Mouse (Mus musculus) layer of hippocampus, postnatal 14 days (tissue): ENCODE data around the gene 4921524J17Rik. TPM values are rescaled to one million over a fixed set of nuclear protein-coding genes. Genes with fewer than 3 reads are reported as not detected.

Experiments
- DNase-seq, 2 experiments: peaks; one replicate each; pipeline ENCODE4 v3.0.0; 2021 to 2022; ENCODE audit warnings: low spot score in 2 of 2, mixed read lengths in 1 of 2
- total RNA-seq, 2 experiments: library from RNA; stranded (reverse); gene quantifications; 2 replicates each; pipeline ENCODE4 v1.2.3; 2021

The 4921524J17Rik gene
- total RNA-seq, 2 experiments from 2014 or later, result 17.9 to 25.8 TPM

GRCm38 (mm10) chr8:85445936-85446685 is 13.5 kb upstream of the 4921524J17Rik start:
- no peak for DNase-seq

GRCm38 (mm10) chr8:85444092-85444491 is 11.5 kb upstream of the 4921524J17Rik start:
- no peak for DNase-seq

DNA sequence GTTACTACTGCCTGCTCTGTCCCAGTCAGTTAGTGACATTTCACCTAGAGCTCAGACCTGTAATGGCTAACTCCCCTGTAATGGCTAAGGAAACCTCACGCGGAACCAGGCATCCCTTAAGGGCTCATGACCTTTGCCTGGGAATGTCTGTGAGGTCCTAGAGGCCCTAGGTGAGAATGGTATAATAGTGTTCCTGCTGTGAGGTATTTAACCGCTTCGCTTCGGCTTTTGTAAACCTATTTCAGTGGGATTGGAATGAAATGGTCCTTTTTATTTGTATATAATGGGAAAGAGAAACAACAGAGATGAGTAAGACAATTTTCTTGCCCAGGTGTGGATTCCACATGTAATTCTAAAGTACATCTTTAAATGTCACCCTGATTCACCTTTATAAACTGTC is 8.9 kb upstream of the 4921524J17Rik start:
- no peak for DNase-seq

DNA sequence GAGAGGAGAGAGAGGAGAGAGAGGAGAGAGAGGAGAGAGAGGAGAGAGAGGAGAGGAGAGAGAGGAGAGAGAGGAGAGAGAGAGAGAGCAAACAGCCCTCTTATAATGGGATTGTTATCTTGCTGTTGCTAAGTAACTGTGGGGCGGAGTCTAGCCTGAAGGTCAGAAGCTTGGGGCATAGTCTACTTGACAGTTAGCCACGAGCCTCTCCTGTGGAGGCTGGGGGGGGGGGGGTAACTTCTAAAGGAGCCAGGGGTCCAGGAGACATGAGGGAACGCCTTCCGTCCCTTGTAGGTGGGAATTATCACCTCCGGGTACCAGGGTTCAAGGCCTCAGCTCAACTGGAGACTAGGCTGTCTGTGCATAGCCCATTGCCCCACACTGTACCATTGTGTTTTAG is 3.1 kb upstream of the 4921524J17Rik start:
- DNase-seq, result no peak

GRCm38 (mm10) chr8:85434817-85435216 is 2.2 kb upstream of the 4921524J17Rik start:
- DNase-seq, result no peak

GRCm38 (mm10) chr8:85433017-85433393 is 372 bp upstream of the 4921524J17Rik start:
- DNase-seq, result no peak

DNA sequence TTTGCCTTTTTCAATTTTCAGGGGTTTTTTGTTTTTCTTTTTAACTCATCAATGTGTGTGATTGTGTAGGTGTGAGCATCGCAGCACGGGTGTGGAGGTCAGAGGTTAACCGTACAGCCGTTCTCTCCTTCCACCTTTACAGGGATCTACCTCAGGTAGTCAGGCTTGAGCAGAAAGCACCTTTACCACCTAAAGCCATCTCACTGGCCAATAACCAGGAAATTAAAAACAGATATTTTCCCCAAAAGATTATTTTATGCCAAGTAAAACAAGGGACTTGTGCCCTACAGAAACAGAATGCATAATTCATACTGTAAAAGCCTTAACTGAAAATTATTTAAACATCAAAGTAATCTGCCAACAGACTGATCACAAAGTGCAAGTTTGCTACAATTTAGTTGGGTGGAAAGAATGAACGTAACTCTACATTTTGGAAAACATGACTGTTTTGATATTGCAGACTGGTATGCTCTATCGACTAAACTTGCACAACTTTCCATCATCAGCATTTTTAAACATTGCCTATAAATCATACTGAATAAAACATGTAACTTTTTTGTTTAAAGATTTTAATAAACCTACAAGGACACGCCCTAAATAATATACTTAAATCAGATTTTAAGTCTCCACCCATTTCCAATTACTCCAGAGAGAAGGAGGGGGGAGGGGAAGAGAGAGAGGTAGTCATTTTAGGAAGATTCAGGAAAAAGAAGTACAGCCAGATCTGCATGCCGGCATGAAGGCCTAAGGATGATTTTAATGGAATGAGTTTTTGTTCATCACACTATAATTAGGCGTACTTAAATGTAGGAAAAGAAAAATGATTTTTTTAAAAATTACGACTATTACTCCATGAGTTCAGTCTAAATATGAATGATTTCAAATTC is 1.1 kb downstream of the 4921524J17Rik start:
- DNase-seq, result no peak

DNA sequence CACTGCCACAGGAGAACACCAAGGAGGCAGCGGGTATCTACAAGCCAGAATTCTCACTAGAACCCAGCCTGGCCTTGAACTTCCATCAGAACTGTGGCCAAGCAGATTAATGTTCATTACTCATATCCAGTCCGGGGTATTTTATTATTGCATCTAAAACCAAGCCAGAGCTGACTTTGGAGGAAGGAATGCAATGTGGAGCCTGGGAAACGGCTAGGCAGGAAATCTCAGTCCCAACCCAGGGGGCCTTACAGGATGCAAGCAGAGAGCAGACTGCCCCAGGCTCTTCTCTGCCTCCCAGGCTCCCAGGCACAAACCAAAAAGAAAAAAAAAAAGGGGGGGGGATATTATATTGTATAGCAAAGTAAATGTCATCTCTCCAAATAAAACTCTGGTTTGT is 1.8 kb downstream of the 4921524J17Rik start:
- no peak for DNase-seq

- DNase-seq, result no peak
Measured at GRCm38 (mm10) chr8:85429219-85429618, 3.4 kb downstream of the 4921524J17Rik start.

- no peak for DNase-seq
Measured at GRCm38 (mm10) chr8:85427026-85427425, 5.6 kb downstream of the 4921524J17Rik start.

GRCm38 (mm10) chr8:85421329-85421728 is 11.3 kb downstream of the 4921524J17Rik start:
- no peak for DNase-seq

DNA sequence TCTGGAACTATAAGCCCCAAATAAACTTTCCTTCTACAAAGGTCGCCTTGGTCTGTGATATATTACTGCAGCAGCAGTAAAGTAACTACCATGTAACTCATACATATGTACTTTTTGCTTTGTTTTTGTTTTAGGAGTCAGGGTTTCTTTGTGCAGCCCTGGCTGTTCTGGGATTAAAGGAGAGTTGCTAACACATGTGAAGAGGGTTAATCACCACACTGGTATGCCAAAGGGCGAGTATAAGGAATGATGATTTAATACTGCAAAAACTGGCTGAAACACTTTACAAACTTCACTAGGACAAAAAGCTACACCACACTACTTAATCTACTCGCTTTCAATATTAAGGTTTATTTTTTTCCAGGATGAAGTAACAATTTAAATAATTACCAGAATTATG is 24.1 kb downstream of the 4921524J17Rik start:
- DNase-seq, result no peak

GRCm38 (mm10) chr8:85408053-85408505 is 24.6 kb downstream of the 4921524J17Rik start:
- peak in 1 of 2 experiments; percentile 53 for DNase-seq

DNA sequence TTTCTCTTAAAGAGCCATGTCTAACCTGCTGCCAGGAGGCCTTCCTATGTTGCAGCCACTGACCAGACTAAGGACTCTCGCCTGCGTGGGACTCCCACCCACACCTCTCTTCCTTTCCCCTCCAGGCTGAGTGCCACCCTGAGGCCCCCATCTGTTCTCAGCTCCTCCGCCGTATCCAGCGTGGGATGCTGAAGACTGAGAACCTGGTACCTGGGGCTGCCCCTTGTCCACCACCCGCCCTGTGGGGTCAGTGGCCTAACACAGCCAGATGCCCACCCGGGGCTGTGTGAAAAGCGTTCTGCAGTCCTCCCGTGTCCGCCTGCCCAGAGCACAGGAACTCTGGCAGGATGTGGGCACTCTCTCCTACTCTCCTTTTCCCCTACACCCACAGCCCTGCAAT is 26.7 kb downstream of the 4921524J17Rik start:
- DNase-seq, result no peak

GRCm38 (mm10) chr8:85405418-85405817 is 27.2 kb downstream of the 4921524J17Rik start:
- no peak for DNase-seq

DNA sequence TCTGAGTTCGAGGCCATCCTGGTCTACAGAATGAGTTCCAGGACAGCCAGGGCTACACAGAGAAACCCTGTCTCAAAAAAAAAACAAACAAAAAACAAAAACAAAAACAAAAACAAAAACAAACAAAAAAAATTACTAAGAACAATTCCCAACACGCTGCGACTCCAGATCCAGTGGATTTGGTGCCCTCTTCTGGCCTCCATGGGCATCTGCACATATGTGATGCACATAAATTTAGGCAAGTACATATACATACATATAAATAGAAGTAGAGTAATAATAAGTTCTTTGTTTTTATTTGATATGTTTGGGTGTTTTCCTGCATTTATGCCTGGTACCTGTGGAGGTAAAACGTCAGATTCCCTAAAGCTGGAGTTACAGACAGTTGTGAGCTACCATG is 34.1 kb downstream of the 4921524J17Rik start:
- no peak for DNase-seq

DNA sequence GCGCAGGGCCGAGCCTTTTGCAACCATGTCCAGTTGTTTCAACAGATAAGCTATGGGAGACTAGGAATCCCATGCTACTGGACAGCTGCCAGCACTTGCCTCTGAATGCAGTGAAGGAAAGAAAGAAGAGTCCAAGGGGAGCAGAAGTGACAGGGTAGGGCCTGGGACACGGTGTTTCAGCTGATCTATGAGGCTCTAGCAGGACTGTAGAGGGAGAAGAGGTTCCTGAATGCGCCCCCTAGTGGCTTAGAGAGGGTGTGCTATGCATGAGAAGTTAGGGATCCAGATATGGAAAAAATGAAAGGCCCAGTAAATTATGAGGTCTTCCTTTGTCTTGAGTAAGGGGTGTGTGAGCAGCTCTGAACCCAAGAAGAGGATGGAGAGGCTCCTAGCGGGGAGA is 35.1 kb downstream of the 4921524J17Rik start:
- DNase-seq, result peak in 1 of 2 experiments; percentile 30

GRCm38 (mm10) chr8:85396432-85397079 is 36.1 kb downstream of the 4921524J17Rik start:
- no peak for DNase-seq

DNA sequence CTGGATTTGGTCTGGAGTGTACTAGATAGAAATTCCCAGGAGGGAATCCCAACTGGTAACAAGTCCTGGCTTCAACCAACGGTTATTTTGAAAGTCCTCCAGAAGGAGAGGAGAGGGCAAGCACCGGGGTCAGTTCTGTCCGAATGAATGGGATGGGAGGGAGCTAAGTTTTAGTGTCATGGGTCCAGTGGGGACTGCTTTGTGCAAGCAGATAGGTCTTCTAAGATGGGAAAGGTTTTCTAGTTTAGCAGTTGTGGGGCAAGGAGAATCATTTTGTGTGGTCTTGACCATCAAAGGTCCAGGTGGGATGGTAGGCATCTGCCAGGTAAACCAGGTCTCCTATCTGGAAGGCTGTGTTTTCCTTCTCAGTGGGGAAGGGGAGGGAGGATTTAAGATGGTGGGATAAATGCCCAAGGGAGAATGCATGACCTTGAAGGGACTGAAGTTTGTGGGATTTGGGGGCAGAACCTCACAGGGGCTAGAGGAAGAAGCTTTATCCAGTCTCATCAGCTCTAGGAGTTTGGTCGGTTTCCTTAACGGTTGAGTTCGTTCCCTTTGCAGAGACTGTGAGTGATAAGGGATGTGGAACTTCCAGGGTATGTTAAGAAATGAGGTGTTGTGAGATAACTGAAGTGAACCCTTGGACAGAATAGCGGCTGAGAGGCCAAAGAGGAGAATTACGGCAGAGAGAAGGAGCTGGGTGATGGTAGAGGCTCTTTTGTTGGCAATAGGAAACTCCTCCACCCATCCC is 36.8 kb downstream of the 4921524J17Rik start:
- DNase-seq, result no peak

GRCm38 (mm10) chr8:85395017-85395416 is 37.6 kb downstream of the 4921524J17Rik start:
- no peak for DNase-seq

- no peak for DNase-seq
Measured at GRCm38 (mm10) chr8:85393199-85393598, 39.4 kb downstream of the 4921524J17Rik start.
